Mouse (Mus musculus) A20 (cell line): ENCODE measurements around the gene Filip1l.

Source experiments
- DNase-seq: peaks from one replicate; pipeline ENCODE4 v3.0.0-alpha.2; 2011; ENCODE audit warnings: low read depth, low spot score

Gene Filip1l

GRCm38 (mm10) chr16:57352751-57353150 lies at the start of gene Filip1l:
TSS of gene Filip1l (plus strand) at chr16:57353093.
- no peak for DNase-seq

- DNase-seq = no peak
Observed at GRCm38 (mm10) chr16:57303716-57304115, 49.2 kb upstream of the Filip1l start.

- no peak for DNase-seq
Observed at GRCm38 (mm10) chr16:57305463-57305862, 47.4 kb upstream of the Filip1l start.

- DNase-seq = no peak
Observed at GRCm38 (mm10) chr16:57312130-57312529, 40.8 kb upstream of the Filip1l start.

- DNase-seq = no peak
Observed at GRCm38 (mm10) chr16:57313487-57313886, 39.4 kb upstream of the Filip1l start.

- DNase-seq = no peak
Observed at GRCm38 (mm10) chr16:57314236-57314635, 38.7 kb upstream of the Filip1l start.

GRCm38 (mm10) chr16:57315026-57315425 lies 37.9 kb upstream of the Filip1l start:
- no peak for DNase-seq

- no peak for DNase-seq
Observed at GRCm38 (mm10) chr16:57317127-57317526, 35.8 kb upstream of the Filip1l start.

GRCm38 (mm10) chr16:57317882-57318636 lies 34.8 kb upstream of the Filip1l start:
- no peak for DNase-seq

GRCm38 (mm10) chr16:57318637-57319125 lies 34.2 kb upstream of the Filip1l start:
- no peak for DNase-seq

GRCm38 (mm10) chr16:57319284-57320124 lies 33.4 kb upstream of the Filip1l start:
- no peak for DNase-seq

GRCm38 (mm10) chr16:57326996-57327395 lies 25.9 kb upstream of the Filip1l start:
- DNase-seq = no peak

GRCm38 (mm10) chr16:57329028-57329427 lies 23.9 kb upstream of the Filip1l start:
- DNase-seq = no peak

- no peak for DNase-seq
Observed at GRCm38 (mm10) chr16:57330111-57330510, 22.8 kb upstream of the Filip1l start.

- DNase-seq = no peak
Observed at GRCm38 (mm10) chr16:57332301-57332700, 20.6 kb upstream of the Filip1l start.

- peak; percentile 89 for DNase-seq
Observed at GRCm38 (mm10) chr16:57336770-57337423, 16.0 kb upstream of the Filip1l start.

- DNase-seq = no peak
Observed at GRCm38 (mm10) chr16:57339765-57340612, 12.9 kb upstream of the Filip1l start.

- DNase-seq = no peak
Observed at GRCm38 (mm10) chr16:57340613-57340898, 12.3 kb upstream of the Filip1l start.

- DNase-seq = no peak
Observed at GRCm38 (mm10) chr16:57346258-57346657, 6.6 kb upstream of the Filip1l start.

- DNase-seq = no peak
Observed at GRCm38 (mm10) chr16:57349039-57349438, 3.9 kb upstream of the Filip1l start.

GRCm38 (mm10) chr16:57349689-57350088 lies 3.2 kb upstream of the Filip1l start:
- DNase-seq = no peak
